Mouse (Mus musculus): ENCODE results near the gene Zmiz1. TPM values are rescaled to one million over a fixed set of nuclear protein-coding genes. Genes with fewer than 3 reads are reported as not detected.

The Zmiz1 gene
- polyA plus RNA-seq, 1 experiment from 2014 or later: 45.8 TPM

- Histone ChIP-seq H3K4me1 (peaks cover 57% of the 10 kb centered on the region), H3K4me3 (no peak overlapping the region), H3K27me3 (ENCODE audit: insufficient read depth, poor library complexity, severe bottlenecking) (no peaks in the 10 kb centered on the region), H3K27ac (peak overlapping the region; percentile 85; the same call in 1 of the 2 replicates), H3K36me3 (no peaks in the 10 kb centered on the region), H3K9me3 (no peaks in the 10 kb centered on the region)
- 70% methylated on average over 5 of the region's 5 CpGs for WGBS
- no peak for DNase-seq (ENCODE audit: low spot score)
Observed at GRCm38 (mm10) chr14:25441469-25441868, 17.5 kb upstream of the Zmiz1 start.

- no peak overlapping the region for H3K4me3 ChIP-seq
- no peaks in the 10 kb centered on the region for H3K36me3 ChIP-seq
- H3K27ac ChIP-seq: peak overlapping the region; percentile 85
- no peaks in the 10 kb centered on the region for H3K27me3 ChIP-seq (ENCODE audit: insufficient read depth, poor library complexity, severe bottlenecking)
- no peak for DNase-seq (ENCODE audit: low spot score)
- peaks cover 65% of the 10 kb centered on the region for H3K4me1 ChIP-seq
- no peaks in the 10 kb centered on the region for H3K9me3 ChIP-seq
- WGBS: 37% methylated on average over 2 of the region's 2 CpGs
Observed at GRCm38 (mm10) chr14:25442676-25443075, 16.3 kb upstream of the Zmiz1 start.

GRCm38 (mm10) chr14:25447136-25447775 is 11.7 kb upstream of the Zmiz1 start:
- Histone ChIP-seq H3K27ac (no peak overlapping the region), H3K4me1 (peaks cover 89% of the 10 kb centered on the region), H3K9me3 (no peaks in the 10 kb centered on the region), H3K36me3 (no peaks in the 10 kb centered on the region), H3K27me3 (ENCODE audit: insufficient read depth, poor library complexity, severe bottlenecking) (no peaks in the 10 kb centered on the region), H3K4me3 (no peak overlapping the region)
- DNase-seq (ENCODE audit: low spot score): no peak
- 90% methylated on average over 6 of the region's 6 CpGs for WGBS

- Histone ChIP-seq H3K4me3 (no peak overlapping the region), H3K27me3 (ENCODE audit: insufficient read depth, poor library complexity, severe bottlenecking) (no peaks in the 10 kb centered on the region), H3K4me1 (peaks cover 89% of the 10 kb centered on the region), H3K36me3 (no peaks in the 10 kb centered on the region), H3K9me3 (no peaks in the 10 kb centered on the region), H3K27ac (peak overlapping the region; percentile 62; the same call in 1 of the 2 replicates)
- 64% methylated on average over 2 of the region's 2 CpGs for WGBS
- no peak for DNase-seq (ENCODE audit: low spot score)
Observed at GRCm38 (mm10) chr14:25448471-25448870, 10.5 kb upstream of the Zmiz1 start.

GRCm38 (mm10) chr14:25451099-25451667 is 7.8 kb upstream of the Zmiz1 start:
- DNase-seq (ENCODE audit: low spot score): no peak
- Histone ChIP-seq H3K27ac (peak overlapping the region; percentile 79), H3K27me3 (ENCODE audit: insufficient read depth, poor library complexity, severe bottlenecking) (no peaks in the 10 kb centered on the region), H3K36me3 (no peaks in the 10 kb centered on the region), H3K4me3 (peak overlapping the region; percentile 5; the same call in 1 of the 2 replicates), H3K4me1 (peaks cover 92% of the 10 kb centered on the region), H3K9me3 (no peaks in the 10 kb centered on the region)
- 4% methylated on average over 7 of the region's 7 CpGs for WGBS

- WGBS: 27% methylated on average over 10 of the region's 10 CpGs
Observed at GRCm38 (mm10) chr14:25451699-25452632, 7.0 kb upstream of the Zmiz1 start.

GRCm38 (mm10) chr14:25452633-25453025 is 6.4 kb upstream of the Zmiz1 start:
- DNase-seq (ENCODE audit: low spot score): no peak
- Histone ChIP-seq H3K4me1 (peaks cover 94% of the 10 kb centered on the region), H3K27ac (peak overlapping the region; percentile 79), H3K4me3 (no peak overlapping the region), H3K9me3 (no peaks in the 10 kb centered on the region), H3K36me3 (no peaks in the 10 kb centered on the region), H3K27me3 (ENCODE audit: insufficient read depth, poor library complexity, severe bottlenecking) (no peaks in the 10 kb centered on the region)
- WGBS: 45% methylated on average over 2 of the region's 2 CpGs

More at GRCm38 (mm10) chr14:25451699-25452632, 7.0 kb upstream of the Zmiz1 start:
- no peaks in the 10 kb centered on the region for H3K27me3 ChIP-seq (ENCODE audit: insufficient read depth, poor library complexity, severe bottlenecking)
- peak overlapping the region; percentile 79 for H3K27ac ChIP-seq
- no peaks in the 10 kb centered on the region for H3K9me3 ChIP-seq
- H3K4me1 ChIP-seq: peaks cover 94% of the 10 kb centered on the region
- H3K4me3 ChIP-seq: no peak overlapping the region; the same call in 1 of the 2 replicates
- H3K36me3 ChIP-seq: no peaks in the 10 kb centered on the region
- DNase-seq (ENCODE audit: low spot score): no peak

GRCm38 (mm10) chr14:25454066-25454760 is 4.8 kb upstream of the Zmiz1 start:
- Histone ChIP-seq H3K27ac (peak overlapping the region; percentile 52; the same call in 1 of the 2 replicates), H3K4me3 (no peak overlapping the region), H3K27me3 (ENCODE audit: insufficient read depth, poor library complexity, severe bottlenecking) (no peaks in the 10 kb centered on the region), H3K36me3 (no peaks in the 10 kb centered on the region), H3K4me1 (peaks cover 88% of the 10 kb centered on the region), H3K9me3 (no peaks in the 10 kb centered on the region)
- 79% methylated on average over 12 of the region's 12 CpGs for whole genome bisulfite sequencing
- DNase-seq (ENCODE audit: low spot score): no peak

GRCm38 (mm10) chr14:25456666-25457433 is 2.1 kb upstream of the Zmiz1 start:
- 2% methylated on average over 17 of the region's 17 CpGs for WGBS
- H3K4me3 ChIP-seq: peak overlapping the region; percentile 86
- no peak for DNase-seq (ENCODE audit: low spot score)
- H3K4me1 ChIP-seq: peaks cover 77% of the 10 kb centered on the region
- no peaks in the 10 kb centered on the region for H3K27me3 ChIP-seq (ENCODE audit: insufficient read depth, poor library complexity, severe bottlenecking)
- H3K9me3 ChIP-seq: no peaks in the 10 kb centered on the region
- H3K36me3 ChIP-seq: no peaks in the 10 kb centered on the region
- peak overlapping the region; percentile 95 for H3K27ac ChIP-seq

GRCm38 (mm10) chr14:25457434-25457957 is 1.5 kb upstream of the Zmiz1 start:
- peak; percentile 99 for DNase-seq (ENCODE audit: low spot score)
- Histone ChIP-seq H3K9me3 (no peaks in the 10 kb centered on the region), H3K4me1 (peaks cover 77% of the 10 kb centered on the region), H3K27me3 (ENCODE audit: insufficient read depth, poor library complexity, severe bottlenecking) (no peaks in the 10 kb centered on the region), H3K4me3 (peak overlapping the region; percentile 86), H3K36me3 (no peaks in the 10 kb centered on the region), H3K27ac (peak overlapping the region; percentile 95)
- 1% methylated on average over 52 of the region's 52 CpGs for WGBS

- Histone ChIP-seq H3K9me3 (no peaks in the 10 kb centered on the region), H3K27ac (peak overlapping the region; percentile 95), H3K4me3 (peak overlapping the region; percentile 86), H3K4me1 (peaks cover 77% of the 10 kb centered on the region), H3K27me3 (ENCODE audit: insufficient read depth, poor library complexity, severe bottlenecking) (no peaks in the 10 kb centered on the region), H3K36me3 (no peaks in the 10 kb centered on the region)
- under 1% methylated on average over 37 of the region's 37 CpGs for WGBS
- DNase-seq (ENCODE audit: low spot score): peak; percentile 85
Observed at GRCm38 (mm10) chr14:25458111-25459015, 622 bp upstream of the Zmiz1 start.

Data from heart, embryonic 10.5 days (tissue).